Mouse (Mus musculus): ENCODE results near the gene Cdh22. TPM values are rescaled to one million over a fixed set of nuclear protein-coding genes. Genes with fewer than 3 reads are reported as not detected.

Cdh22 gene
- polyA plus RNA-seq, 1 experiment from 2014 or later = 0.08 TPM

- Histone ChIP-seq H3K4me1 (no peaks in the 10 kb centered on the region), H3K9ac (no peak overlapping the region), H3K4me2 (no peak overlapping the region), H3K4me3 (no peak overlapping the region), H3K27me3 (replicated peaks) (peaks cover 92% of the 10 kb centered on the region), H3K36me3 (no peaks in the 10 kb centered on the region), H3K9me3 (no peaks in the 10 kb centered on the region), H3K27ac (replicated peaks) (no peak overlapping the region)
- WGBS = 13% methylated on average over 9 of the region's 9 CpGs
- no peak for ATAC-seq (ENCODE audit: extremely low read depth, insufficient number of reproducible peaks, low FRiP score, low TSS enrichment)
Observed at GRCm38 (mm10) chr2:165176965-165177364, 57.7 kb downstream of the Cdh22 start.

- ATAC-seq (ENCODE audit: extremely low read depth, insufficient number of reproducible peaks, low FRiP score, low TSS enrichment) = no peak
- WGBS = 15% methylated on average over 18 of the region's 18 CpGs
- H3K27me3 ChIP-seq (replicated peaks) = peaks cover 100% of the 10 kb centered on the region
Observed at GRCm38 (mm10) chr2:165166664-165167435, 67.8 kb downstream of the Cdh22 start.

GRCm38 (mm10) chr2:165162221-165162620, 72.4 kb downstream of the Cdh22 start:
- under 1% methylated on average over 5 of the region's 5 CpGs for WGBS
- no peak overlapping the region for H3K9ac ChIP-seq
- H3K4me3 ChIP-seq = no peak overlapping the region
- peaks cover 92% of the 10 kb centered on the region for H3K27me3 ChIP-seq (replicated peaks)
- H3K4me1 ChIP-seq = no peaks in the 10 kb centered on the region
- H3K4me2 ChIP-seq = no peak overlapping the region
- H3K9me3 ChIP-seq = no peaks in the 10 kb centered on the region
- no peak overlapping the region for H3K27ac ChIP-seq (replicated peaks)
- ATAC-seq (ENCODE audit: extremely low read depth, insufficient number of reproducible peaks, low FRiP score, low TSS enrichment) = no peak
- no peaks in the 10 kb centered on the region for H3K36me3 ChIP-seq

More at GRCm38 (mm10) chr2:165166664-165167435, 67.8 kb downstream of the Cdh22 start:
- no peak overlapping the region for H3K9ac ChIP-seq
- H3K36me3 ChIP-seq = no peaks in the 10 kb centered on the region
- no peaks in the 10 kb centered on the region for H3K4me1 ChIP-seq
- H3K4me3 ChIP-seq = no peak overlapping the region
- no peak overlapping the region for H3K4me2 ChIP-seq
- H3K9me3 ChIP-seq = no peaks in the 10 kb centered on the region
- no peak overlapping the region for H3K27ac ChIP-seq (replicated peaks)

GRCm38 (mm10) chr2:165160466-165160865, 74.2 kb downstream of the Cdh22 start:
- Histone ChIP-seq H3K4me3 (no peak overlapping the region), H3K4me2 (no peak overlapping the region), H3K27ac (replicated peaks) (no peak overlapping the region), H3K4me1 (no peaks in the 10 kb centered on the region), H3K9ac (no peak overlapping the region), H3K9me3 (no peaks in the 10 kb centered on the region), H3K36me3 (no peaks in the 10 kb centered on the region), H3K27me3 (replicated peaks) (peaks cover 92% of the 10 kb centered on the region)
- 8% methylated on average over 5 of the region's 5 CpGs for WGBS
- no peak for ATAC-seq (ENCODE audit: extremely low read depth, insufficient number of reproducible peaks, low FRiP score, low TSS enrichment)

- no peaks in the 10 kb centered on the region for H3K36me3 ChIP-seq
- H3K27ac ChIP-seq (replicated peaks) = no peak overlapping the region
- no peak for ATAC-seq (ENCODE audit: extremely low read depth, insufficient number of reproducible peaks, low FRiP score, low TSS enrichment)
- H3K4me1 ChIP-seq = no peaks in the 10 kb centered on the region
- no peak overlapping the region for H3K9ac ChIP-seq
- peaks cover 89% of the 10 kb centered on the region for H3K27me3 ChIP-seq (replicated peaks)
- no peaks in the 10 kb centered on the region for H3K9me3 ChIP-seq
- no peak overlapping the region for H3K4me2 ChIP-seq
- no peak overlapping the region for H3K4me3 ChIP-seq
- 16% methylated on average over 15 of the region's 15 CpGs for WGBS
Observed at GRCm38 (mm10) chr2:165159055-165159688, 75.5 kb downstream of the Cdh22 start.

DNA sequence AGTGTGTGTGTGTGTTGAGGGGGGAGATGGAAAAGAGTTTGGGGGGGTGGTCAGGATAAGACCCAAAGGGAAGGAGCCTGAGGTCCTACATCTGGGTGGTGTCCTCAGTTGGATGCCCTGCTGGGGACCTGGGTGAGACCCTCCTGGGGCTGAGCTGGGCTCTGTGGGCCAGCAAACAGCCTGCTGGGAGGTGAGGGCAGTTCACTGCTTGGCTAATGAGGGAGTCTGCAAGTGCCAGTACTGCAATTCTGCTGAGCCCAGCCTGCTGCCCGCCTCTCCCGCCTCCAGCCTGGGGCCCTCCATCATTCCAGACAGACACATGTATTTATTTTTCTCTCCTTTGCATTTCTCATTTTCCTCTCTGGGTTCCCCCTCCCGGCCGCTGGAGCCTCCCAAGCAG, 76.3 kb downstream of the Cdh22 start:
- Histone ChIP-seq H3K9me3 (no peaks in the 10 kb centered on the region), H3K27ac (replicated peaks) (no peak overlapping the region), H3K4me1 (peaks cover 2% of the 10 kb centered on the region; the same call in 1 of the 2 replicates), H3K4me2 (no peak overlapping the region), H3K9ac (no peak overlapping the region), H3K4me3 (no peak overlapping the region), H3K27me3 (replicated peaks) (peaks cover 89% of the 10 kb centered on the region), H3K36me3 (no peaks in the 10 kb centered on the region)
- WGBS = 51% methylated on average over 4 of the region's 4 CpGs
- no peak for ATAC-seq (ENCODE audit: extremely low read depth, insufficient number of reproducible peaks, low FRiP score, low TSS enrichment)

DNA sequence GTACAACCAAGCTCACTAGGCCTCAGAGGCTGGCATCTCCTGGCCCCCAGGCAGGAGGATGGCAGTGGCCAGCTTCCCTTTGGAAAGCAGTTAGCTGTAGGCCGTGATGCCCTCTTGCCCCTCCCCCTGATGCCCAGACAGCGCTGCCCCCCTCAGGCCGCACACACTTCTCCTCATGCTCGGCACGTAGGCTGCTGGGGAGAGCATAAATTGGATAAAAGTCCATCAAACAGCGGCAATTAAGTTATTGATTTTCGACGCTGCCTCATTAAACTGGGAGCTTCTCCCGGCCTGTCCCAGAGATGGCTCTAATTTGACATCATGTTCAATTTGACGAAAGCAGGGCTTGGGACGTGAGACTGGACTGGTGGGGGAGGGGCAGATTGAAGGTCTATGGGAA, 76.8 kb downstream of the Cdh22 start:
- no peaks in the 10 kb centered on the region for H3K36me3 ChIP-seq
- peaks cover 89% of the 10 kb centered on the region for H3K27me3 ChIP-seq (replicated peaks)
- no peak overlapping the region for H3K4me3 ChIP-seq
- no peak overlapping the region for H3K9ac ChIP-seq
- H3K9me3 ChIP-seq = no peaks in the 10 kb centered on the region
- WGBS = 71% methylated on average over 11 of the region's 11 CpGs
- no peak overlapping the region for H3K4me2 ChIP-seq
- no peak for ATAC-seq (ENCODE audit: extremely low read depth, insufficient number of reproducible peaks, low FRiP score, low TSS enrichment)
- H3K4me1 ChIP-seq = peaks cover 6% of the 10 kb centered on the region
- H3K27ac ChIP-seq (replicated peaks) = no peak overlapping the region

DNA sequence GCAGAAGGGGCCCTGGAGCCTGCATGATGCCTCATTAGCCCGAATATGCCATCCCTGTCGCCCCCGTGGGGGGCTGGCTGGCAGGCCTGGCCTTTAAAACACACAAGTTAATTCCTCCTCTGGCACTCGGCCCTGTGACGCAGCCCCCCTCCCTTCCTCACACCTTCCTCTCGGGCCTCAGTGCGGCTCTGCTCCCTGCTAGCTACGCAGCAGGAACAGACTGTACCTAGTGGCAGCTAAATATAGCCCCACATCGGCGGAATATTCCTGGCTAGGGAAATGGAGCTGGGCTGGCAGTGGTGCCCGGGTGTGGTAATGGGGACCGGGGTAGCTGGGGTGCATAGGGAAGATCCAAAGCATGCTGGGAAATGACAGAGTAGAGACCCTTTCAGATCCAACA, 81.6 kb downstream of the Cdh22 start:
- no peaks in the 10 kb centered on the region for H3K36me3 ChIP-seq
- H3K27me3 ChIP-seq (replicated peaks) = peaks cover 81% of the 10 kb centered on the region
- no peak overlapping the region for H3K4me3 ChIP-seq
- no peak overlapping the region for H3K27ac ChIP-seq (replicated peaks)
- ATAC-seq (ENCODE audit: extremely low read depth, insufficient number of reproducible peaks, low FRiP score, low TSS enrichment) = no peak
- H3K9me3 ChIP-seq = no peaks in the 10 kb centered on the region
- 5% methylated on average over 12 of the region's 12 CpGs for WGBS
- H3K9ac ChIP-seq = no peak overlapping the region
- H3K4me2 ChIP-seq = no peak overlapping the region
- peaks cover 13% of the 10 kb centered on the region for H3K4me1 ChIP-seq

- Histone ChIP-seq H3K4me1 (peaks cover 13% of the 10 kb centered on the region), H3K36me3 (no peaks in the 10 kb centered on the region), H3K27ac (replicated peaks) (no peak overlapping the region), H3K4me3 (no peak overlapping the region), H3K27me3 (replicated peaks) (peaks cover 78% of the 10 kb centered on the region), H3K9me3 (no peaks in the 10 kb centered on the region), H3K9ac (no peak overlapping the region), H3K4me2 (no peak overlapping the region)
- no peak for ATAC-seq (ENCODE audit: extremely low read depth, insufficient number of reproducible peaks, low FRiP score, low TSS enrichment)
- 51% methylated on average over 3 of the region's 3 CpGs for WGBS
Observed at GRCm38 (mm10) chr2:165149741-165150140, 84.9 kb downstream of the Cdh22 start.

DNA sequence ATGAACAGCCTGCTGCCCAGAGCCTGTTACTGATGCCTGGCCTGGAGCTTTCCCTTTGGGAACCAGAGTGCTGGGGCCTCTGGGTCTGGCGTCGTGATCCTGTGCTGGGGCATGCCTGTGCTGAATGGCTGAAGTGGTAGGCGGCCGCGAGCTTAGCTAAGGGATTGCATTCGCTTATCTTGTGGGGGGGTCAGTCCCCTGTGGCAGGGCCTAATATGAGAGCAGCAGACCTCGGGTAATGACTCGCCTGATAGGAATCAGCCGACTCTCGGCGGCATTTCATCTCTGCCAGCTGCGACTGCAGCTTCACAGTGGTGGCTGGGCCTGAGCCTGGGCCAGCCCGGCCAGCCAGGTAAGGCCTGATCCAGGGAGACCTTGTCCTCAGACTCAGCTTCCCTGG, 88.8 kb downstream of the Cdh22 start:
- no peak for ATAC-seq (ENCODE audit: extremely low read depth, insufficient number of reproducible peaks, low FRiP score, low TSS enrichment)
- H3K4me3 ChIP-seq = no peak overlapping the region
- H3K9ac ChIP-seq = no peak overlapping the region
- WGBS = 37% methylated on average over 13 of the region's 13 CpGs
- no peak overlapping the region for H3K27ac ChIP-seq (replicated peaks)
- peaks cover 82% of the 10 kb centered on the region for H3K27me3 ChIP-seq (replicated peaks)
- H3K9me3 ChIP-seq = no peaks in the 10 kb centered on the region
- peaks cover 4% of the 10 kb centered on the region for H3K4me1 ChIP-seq
- H3K36me3 ChIP-seq = no peaks in the 10 kb centered on the region
- H3K4me2 ChIP-seq = no peak overlapping the region

DNA sequence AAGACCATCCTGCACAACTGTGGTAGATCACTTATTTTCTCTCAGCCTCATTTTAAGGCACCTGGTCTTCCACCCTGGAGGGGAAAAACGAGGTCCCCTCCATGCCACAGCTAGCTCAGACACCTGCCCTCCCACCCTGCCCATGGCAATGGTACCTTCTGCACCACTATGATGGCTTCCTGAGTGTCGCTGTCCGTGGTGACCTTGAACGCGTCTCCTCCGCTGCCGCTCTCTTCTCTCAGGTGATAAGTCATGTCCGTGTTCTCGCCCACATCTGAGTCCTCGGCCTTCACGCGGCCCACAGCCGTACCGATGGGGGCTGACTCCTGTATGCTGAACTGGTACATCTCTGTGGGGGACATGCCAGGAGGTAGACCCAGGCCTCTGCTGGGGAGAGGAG, 91.2 kb downstream of the Cdh22 start:
- Histone ChIP-seq H3K27me3 (replicated peaks) (peaks cover 86% of the 10 kb centered on the region), H3K36me3 (no peaks in the 10 kb centered on the region), H3K27ac (replicated peaks) (no peak overlapping the region), H3K4me2 (no peak overlapping the region), H3K4me1 (peaks cover 20% of the 10 kb centered on the region), H3K9ac (no peak overlapping the region), H3K4me3 (no peak overlapping the region), H3K9me3 (no peaks in the 10 kb centered on the region)
- WGBS = 53% methylated on average over 14 of the region's 14 CpGs
- ATAC-seq (ENCODE audit: extremely low read depth, insufficient number of reproducible peaks, low FRiP score, low TSS enrichment) = no peak

DNA sequence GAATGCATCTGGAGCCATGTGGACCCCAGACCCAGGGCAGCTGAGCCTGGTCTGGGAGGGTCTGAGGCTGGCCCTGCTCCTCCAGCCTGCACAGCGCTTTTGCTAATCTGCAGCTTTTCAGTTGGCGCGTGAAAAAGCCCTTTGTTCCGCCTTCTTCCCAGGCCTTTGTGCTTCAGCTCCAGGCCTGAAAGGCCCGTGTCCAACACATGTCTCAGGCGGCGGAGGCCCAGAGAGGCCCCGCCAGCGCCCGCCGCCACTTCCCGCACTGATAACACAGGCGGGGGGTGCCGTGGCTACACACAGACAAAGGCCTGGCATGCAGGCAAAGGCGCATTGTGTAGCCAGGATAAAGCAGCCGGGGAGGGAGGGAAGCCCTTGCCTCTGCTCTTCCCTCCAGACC, 98.6 kb downstream of the Cdh22 start:
- no peak for ATAC-seq (ENCODE audit: extremely low read depth, insufficient number of reproducible peaks, low FRiP score, low TSS enrichment)
- Histone ChIP-seq H3K9ac (no peak overlapping the region), H3K4me1 (peaks cover 41% of the 10 kb centered on the region), H3K27me3 (replicated peaks) (peaks cover 91% of the 10 kb centered on the region), H3K9me3 (no peaks in the 10 kb centered on the region), H3K27ac (replicated peaks) (no peak overlapping the region), H3K4me2 (no peak overlapping the region), H3K4me3 (no peak overlapping the region), H3K36me3 (no peaks in the 10 kb centered on the region)
- 7% methylated on average over 16 of the region's 16 CpGs for WGBS

Data from heart, embryonic 13.5 days (tissue).